Mouse (Mus musculus) MEL (cell line): ENCODE results near the gene Cab39. TPM values are rescaled to one million over a fixed set of nuclear protein-coding genes. Genes with fewer than 3 reads are reported as not detected.

Source experiments
- DNase-seq: peaks from one replicate; pipeline ENCODE4 v3.0.0; 2011; ENCODE audit warnings: low read depth, low spot score
- H3K27ac ChIP-seq: 2 replicates; pipeline ENCODE4 v1.5.1; 2012; ENCODE audit warnings: low read depth, mild to moderate bottlenecking, control low read depth, low read length, moderate library complexity; ENCODE audit not compliant: control insufficient read depth
- H3K27me3 ChIP-seq, 2 experiments: fragments of 150-350 bp in 1 of 2; sonication (generic) in 1 of 2; 2 replicates each; pipeline ENCODE4 v1.6.1; 2012; ENCODE audit warnings: low read length in 2 of 2, mild to moderate bottlenecking in 2 of 2, improper control_type of control experiment in 1 of 2, moderate library complexity in 1 of 2; ENCODE audit not compliant: insufficient read depth in 2 of 2, control insufficient read depth in 1 of 2
- H3K36me3 ChIP-seq, 2 experiments: 2 replicates each; pipeline ENCODE4 v1.6.1; 2012 to 2014; ENCODE audit warnings: low read length in 2 of 2, improper control_type of control experiment in 1 of 2, inconsistent platforms in 1 of 2, mild to moderate bottlenecking in 1 of 2; ENCODE audit not compliant: insufficient read depth in 2 of 2, control insufficient read depth in 1 of 2
- H3K4me1 ChIP-seq, 2 experiments: fragments of 150-350 bp in 1 of 2; sonication (generic) in 1 of 2; 2 replicates each; pipeline ENCODE4 v1.6.1; 2012; ENCODE audit warnings: low read length in 2 of 2, improper control_type of control experiment in 1 of 2, mild to moderate bottlenecking in 1 of 2; ENCODE audit not compliant: insufficient read depth in 2 of 2, control insufficient read depth in 1 of 2
- H3K4me3 ChIP-seq, 2 experiments: fragments of 150-350 bp in 1 of 2; sonication (generic) in 1 of 2; 2 replicates each; pipeline ENCODE4 v1.5.1; 2012; ENCODE audit warnings: low read depth in 2 of 2, low read length in 2 of 2, mild to moderate bottlenecking in 2 of 2, moderate library complexity in 2 of 2, control low read depth in 1 of 2, improper control_type of control experiment in 1 of 2; ENCODE audit not compliant: control insufficient read depth in 1 of 2, insufficient read depth in 1 of 2
- H3K79me2 ChIP-seq: 2 replicates; pipeline ENCODE4 v1.6.1; 2012; ENCODE audit warnings: mild to moderate bottlenecking, low read length, moderate library complexity; ENCODE audit not compliant: control insufficient read depth, poor library complexity, insufficient read depth
- H3K9ac ChIP-seq: 2 replicates; pipeline ENCODE4 v1.6.1; 2012; ENCODE audit warnings: low read depth, mild to moderate bottlenecking, control low read depth, low read length, moderate library complexity; ENCODE audit not compliant: control insufficient read depth, poor library complexity, severe bottlenecking
- H3K9me3 ChIP-seq: fragments of 150-350 bp; sonication (generic); replicated peaks from 2 replicates; pipeline ENCODE4 v1.6.1; 2012; ENCODE audit warnings: mild to moderate bottlenecking, low read length, improper control_type of control experiment, moderate library complexity; ENCODE audit not compliant: insufficient read depth
- BHLHE40 ChIP-seq: IDR thresholded peaks from 2 replicates; pipeline ENCODE4 v1.6.1; 2012; ENCODE audit warnings: low read depth, mild to moderate bottlenecking, inconsistent platforms, low read length, improper control_type of control experiment, borderline replicate concordance
- CHD2 ChIP-seq: IDR thresholded peaks from 2 replicates; pipeline ENCODE4 v1.6.1; 2011; ENCODE audit warnings: low read length, improper control_type of control experiment
- CTCF ChIP-seq, 3 experiments: IDR thresholded peaks in 2 of 3; conservative IDR thresholded peaks in 1 of 3; 2 replicates each; pipeline ENCODE4 v1.5.1; 2011 to 2012; ENCODE audit warnings: low read length in 3 of 3, low read depth in 2 of 3, mild to moderate bottlenecking in 2 of 3, improper control_type of control experiment in 1 of 3, inconsistent platforms in 1 of 3, mixed read lengths in 1 of 3, moderate library complexity in 1 of 3; ENCODE audit not compliant: control insufficient read depth in 1 of 3, insufficient read depth in 1 of 3, poor library complexity in 1 of 3, severe bottlenecking in 1 of 3
- ELF1 ChIP-seq: IDR thresholded peaks from 2 replicates; pipeline ENCODE4 v1.6.1; 2014; ENCODE audit warnings: low read depth, mild to moderate bottlenecking, inconsistent platforms, low read length, improper control_type of control experiment, moderate library complexity
- ETS1 ChIP-seq: IDR thresholded peaks from 2 replicates; pipeline ENCODE4 v1.6.1; 2012; ENCODE audit warnings: low read depth, mild to moderate bottlenecking, inconsistent platforms, low read length, improper control_type of control experiment, moderate library complexity
- GABPA ChIP-seq: IDR thresholded peaks from 2 replicates; pipeline ENCODE4 v1.6.1; 2012; ENCODE audit warnings: low read depth, mild to moderate bottlenecking, inconsistent platforms, low read length, improper control_type of control experiment, moderate library complexity
- HCFC1 ChIP-seq: IDR thresholded peaks from 2 replicates; pipeline ENCODE4 v1.6.1; 2012; ENCODE audit warnings: low read depth, mild to moderate bottlenecking, inconsistent platforms, low read length, improper control_type of control experiment, moderate library complexity
- KAT2A ChIP-seq: conservative IDR thresholded peaks from 2 replicates; pipeline ENCODE4 v1.6.1; 2012; ENCODE audit warnings: low read depth, low read length, improper control_type of control experiment, inconsistent platforms
- MXI1 ChIP-seq: IDR thresholded peaks from 2 replicates; pipeline ENCODE4 v1.6.1; 2011; ENCODE audit warnings: mild to moderate bottlenecking, low read depth, low read length, improper control_type of control experiment
- MYB ChIP-seq: IDR thresholded peaks from 2 replicates; pipeline ENCODE4 v1.6.1; 2011; ENCODE audit warnings: mild to moderate bottlenecking, low read depth, low read length, improper control_type of control experiment
- NRF1 ChIP-seq: IDR thresholded peaks from 2 replicates; pipeline ENCODE4 v1.6.1; 2014; ENCODE audit warnings: low read depth, mild to moderate bottlenecking, inconsistent platforms, low read length, improper control_type of control experiment, moderate library complexity; ENCODE audit not compliant: poor library complexity, insufficient read depth, severe bottlenecking
- POLR2AphosphoS2 ChIP-seq: IDR thresholded peaks from 2 replicates; pipeline ENCODE4 v1.6.1; 2011; ENCODE audit warnings: low read length, improper control_type of control experiment
- SMC3 ChIP-seq: IDR thresholded peaks from 2 replicates; pipeline ENCODE4 v1.6.1; 2011; ENCODE audit warnings: low read depth, low read length, improper control_type of control experiment
- TBP ChIP-seq: IDR thresholded peaks from 2 replicates; pipeline ENCODE4 v1.8.0; 2011; ENCODE audit warnings: low read depth, low read length, improper control_type of control experiment
- TCF12 ChIP-seq: IDR thresholded peaks from 2 replicates; pipeline ENCODE4 v1.6.1; 2014; ENCODE audit warnings: low read depth, mild to moderate bottlenecking, inconsistent platforms, low read length, improper control_type of control experiment, moderate library complexity
- UBTF ChIP-seq: IDR thresholded peaks from 2 replicates; pipeline ENCODE4 v1.6.1; 2012; ENCODE audit warnings: low read depth, mild to moderate bottlenecking, inconsistent platforms, low read length, improper control_type of control experiment, moderate library complexity, borderline replicate concordance; ENCODE audit not compliant: insufficient read depth
- USF1 ChIP-seq: IDR thresholded peaks from 2 replicates; pipeline ENCODE4 v1.6.1; 2014; ENCODE audit warnings: low read depth, mild to moderate bottlenecking, inconsistent platforms, low read length, improper control_type of control experiment, moderate library complexity
- USF2 ChIP-seq, 2 experiments: IDR thresholded peaks; 2 replicates each; pipeline ENCODE4 v1.6.1; 2011 to 2012; ENCODE audit warnings: improper control_type of control experiment in 2 of 2, low read length in 2 of 2, borderline replicate concordance in 1 of 2, inconsistent platforms in 1 of 2, low read depth in 1 of 2, mild to moderate bottlenecking in 1 of 2; ENCODE audit not compliant: insufficient read depth in 1 of 2
- ZC3H11A ChIP-seq: IDR thresholded peaks from 2 replicates; pipeline ENCODE4 v1.6.1; 2012; ENCODE audit warnings: low read depth, mild to moderate bottlenecking, inconsistent platforms, low read length, improper control_type of control experiment
- ZKSCAN1 ChIP-seq: IDR thresholded peaks from 2 replicates; pipeline ENCODE4 v1.6.1; 2012; ENCODE audit warnings: low read depth, mild to moderate bottlenecking, inconsistent platforms, low read length, improper control_type of control experiment, moderate library complexity
- ZMIZ1 ChIP-seq: IDR thresholded peaks from 2 replicates; pipeline ENCODE4 v1.6.1; 2012; ENCODE audit warnings: low read depth, mild to moderate bottlenecking, inconsistent platforms, low read length, improper control_type of control experiment, moderate library complexity
- ZNF384 ChIP-seq: IDR thresholded peaks from 2 replicates; pipeline ENCODE4 v1.6.1; 2012; ENCODE audit warnings: low read depth, mild to moderate bottlenecking, inconsistent platforms, low read length, improper control_type of control experiment
- polyA plus RNA-seq, 2 experiments: library from polyadenylated mRNA; stranded (reverse) in 1 of 2; unstranded in 1 of 2; fragments of >175 nt in 1 of 2; fragments of >200 nt in 1 of 2; gene quantifications; 2 replicates each; pipeline versions ENCODE4 v1.2.1 to v1.2.4; 2012; ENCODE audit warnings: low replicate concordance in 2 of 2, low read depth in 1 of 2; ENCODE audit not compliant: insufficient read length in 2 of 2, insufficient read depth in 1 of 2, missing spikeins in 1 of 2
- total RNA-seq: library from RNA; depleted of rRNA; stranded (reverse); fragments of 300-350 nt; gene quantifications from 2 replicates; pipeline ENCODE4 v1.2.3, GENCODE M21; 2012

Gene Cab39
- total and polyA plus RNA-seq, 3 experiments: 66.5 to 144 (median 68.7) TPM

- DNase-seq: no peak
- H3K27me3 ChIP-seq: no peaks in the 10 kb centered on the region
- peaks cover 5 to 10% of the 10 kb centered on the region in 2 experiments for H3K4me1 ChIP-seq
- peaks cover 6 to 9% of the 10 kb centered on the region in 2 experiments for H3K36me3 ChIP-seq
- H3K27ac ChIP-seq: no peak overlapping the region
- H3K79me2 ChIP-seq: no peaks in the 10 kb centered on the region
- H3K4me3 ChIP-seq: no peak overlapping the region
- no peak for TF ChIP-seq NRF1
- TF ChIP-seq ELF1: no peak
- no peak for TF ChIP-seq BHLHE40
- TF ChIP-seq TCF12: no peak
- TF ChIP-seq MXI1: no peak
- peak; percentile 87 for TF ChIP-seq ZKSCAN1
- TF ChIP-seq MYB: no peak
- no peak for TF ChIP-seq UBTF
- TF ChIP-seq CHD2: no peak
- no peak for TF ChIP-seq ZMIZ1
- TF ChIP-seq HCFC1: no peak
- no peak for TF ChIP-seq USF1
- no peak for TF ChIP-seq KAT2A
- no peak for TF ChIP-seq ETS1
- no peak for TF ChIP-seq TBP
- peak; percentile 17 to 45 (median 41) for TF ChIP-seq CTCF (IDR thresholded peaks at IDR 0.05 in 2 of 3, conservative IDR thresholded peaks at IDR 0.05 in 1 of 3; ENCODE audit: control insufficient read depth in 1 of 3, insufficient read depth in 1 of 3, low read depth in 2 of 3, low read length in 3 of 3, poor library complexity in 1 of 3, severe bottlenecking in 1 of 3)
- no peak for TF ChIP-seq ZC3H11A
- no peak for TF ChIP-seq ZNF384
- no peak for TF ChIP-seq POLR2AphosphoS2
- no peak for TF ChIP-seq USF2 (IDR thresholded peaks at IDR 0.05; ENCODE audit: borderline replicate concordance in 1 of 2, insufficient read depth in 1 of 2, low read depth in 1 of 2, low read length in 2 of 2)
- TF ChIP-seq SMC3: peak; percentile 40
- no peak for TF ChIP-seq GABPA
- H3K9ac ChIP-seq: no peak overlapping the region
- H3K9me3 ChIP-seq: no peaks in the 10 kb centered on the region
These were observed 61.2 kb downstream of the Cab39 start for GRCm38 (mm10) chr1:85854475-85854874.
